Mouse (Mus musculus) splenic B cell, adult 2 months (primary cell): ENCODE data around the gene Gpsm1.

ENCODE experiments used
- DNase-seq: peaks from one replicate; pipeline ENCODE4 v3.0.0-alpha.2; 2011; ENCODE audit warnings: low read depth, low spot score
- H3K27me3 ChIP-seq: 2 replicates; pipeline ENCODE4 v1.6.1; 2012; ENCODE audit warnings: mild to moderate bottlenecking, low read length, moderate library complexity, mixed read lengths; ENCODE audit not compliant: control insufficient read depth, poor library complexity, insufficient read depth, severe bottlenecking
- H3K36me3 ChIP-seq: 2 replicates; pipeline ENCODE4 v1.6.1; 2012; ENCODE audit warnings: mild to moderate bottlenecking, low read length, moderate library complexity, mixed read lengths; ENCODE audit not compliant: control insufficient read depth, poor library complexity, insufficient read depth, severe bottlenecking

Gpsm1 gene

DNA sequence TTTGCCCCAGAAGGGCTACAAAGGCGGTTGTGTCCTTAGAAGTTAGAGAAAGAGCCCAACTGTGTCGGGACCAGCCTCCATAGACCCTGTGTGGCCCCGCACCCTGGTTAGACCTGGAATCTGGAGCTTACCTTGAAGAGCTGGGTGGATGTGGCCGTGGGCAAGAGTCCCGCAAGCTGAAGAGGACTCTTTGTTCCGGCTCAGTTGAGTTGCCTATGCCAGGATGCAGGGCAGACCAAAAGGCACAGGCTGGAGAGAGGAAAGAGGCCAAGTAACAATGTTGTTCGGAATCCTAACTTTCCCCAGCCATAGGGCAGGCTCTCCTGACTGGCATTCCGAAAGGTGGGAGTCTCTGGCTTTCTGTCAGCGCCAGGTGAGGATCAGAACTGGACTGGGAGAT, 3.8 kb downstream of the Gpsm1 start:
- no peaks in the 10 kb centered on the region for H3K27me3 ChIP-seq
- no peaks in the 10 kb centered on the region for H3K36me3 ChIP-seq
- DNase-seq: no peak

GRCm38 (mm10) chr2:26319519-26320244, 4.4 kb downstream of the Gpsm1 start:
- Histone ChIP-seq H3K36me3 (no peaks in the 10 kb centered on the region), H3K27me3 (no peaks in the 10 kb centered on the region)
- DNase-seq: no peak

- Histone ChIP-seq H3K27me3 (no peaks in the 10 kb centered on the region), H3K36me3 (no peaks in the 10 kb centered on the region)
- no peak for DNase-seq
Measured at GRCm38 (mm10) chr2:26320245-26321185, 5.2 kb downstream of the Gpsm1 start.

GRCm38 (mm10) chr2:26323589-26324325, 8.4 kb downstream of the Gpsm1 start:
- no peaks in the 10 kb centered on the region for H3K27me3 ChIP-seq
- no peaks in the 10 kb centered on the region for H3K36me3 ChIP-seq
- DNase-seq: no peak

- Histone ChIP-seq H3K27me3 (no peaks in the 10 kb centered on the region), H3K36me3 (no peaks in the 10 kb centered on the region; the same call in 1 of the 2 replicates)
- DNase-seq: peak; percentile 42
Measured at GRCm38 (mm10) chr2:26324917-26325316, 9.6 kb downstream of the Gpsm1 start.

DNA sequence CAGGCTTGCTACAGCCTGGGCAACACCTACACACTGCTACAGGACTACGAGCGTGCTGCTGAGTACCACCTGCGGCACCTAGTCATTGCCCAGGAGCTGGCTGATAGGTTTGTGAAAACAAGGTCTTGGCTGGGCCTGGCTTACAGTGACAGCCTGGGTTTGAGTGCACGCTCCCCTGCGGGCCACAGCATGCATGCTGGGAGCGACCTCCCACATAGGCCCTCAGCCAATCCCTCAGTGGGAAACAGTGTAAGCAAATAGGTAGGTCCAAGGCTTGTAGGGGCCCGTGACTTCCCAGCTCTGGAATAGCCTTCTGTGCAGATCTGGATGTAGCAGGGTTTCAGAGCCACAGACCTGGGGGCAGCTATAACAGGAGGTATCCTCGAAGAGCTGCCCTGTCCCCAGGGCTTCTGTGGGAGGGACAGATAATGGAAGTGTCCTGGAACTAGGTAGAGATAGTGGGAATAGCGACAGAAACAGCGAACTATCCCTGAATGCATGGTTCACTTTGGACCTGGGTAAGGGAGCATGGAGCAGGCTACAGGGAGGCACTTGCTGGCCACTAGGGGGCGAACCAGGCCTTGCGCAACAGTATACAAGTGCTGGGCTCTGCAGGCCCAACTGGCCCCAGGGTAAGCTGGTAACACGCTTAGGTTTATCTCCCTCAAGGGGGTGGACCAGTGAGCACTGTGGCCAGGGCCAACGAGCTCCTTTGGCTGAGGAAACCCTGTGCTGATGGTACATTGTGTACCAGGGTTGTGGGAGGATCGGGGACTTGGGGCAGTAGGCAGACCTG, 10.3 kb downstream of the Gpsm1 start:
- Histone ChIP-seq H3K36me3 (no peaks in the 10 kb centered on the region; the same call in 1 of the 2 replicates), H3K27me3 (no peaks in the 10 kb centered on the region)
- DNase-seq: peak; percentile 80

DNA sequence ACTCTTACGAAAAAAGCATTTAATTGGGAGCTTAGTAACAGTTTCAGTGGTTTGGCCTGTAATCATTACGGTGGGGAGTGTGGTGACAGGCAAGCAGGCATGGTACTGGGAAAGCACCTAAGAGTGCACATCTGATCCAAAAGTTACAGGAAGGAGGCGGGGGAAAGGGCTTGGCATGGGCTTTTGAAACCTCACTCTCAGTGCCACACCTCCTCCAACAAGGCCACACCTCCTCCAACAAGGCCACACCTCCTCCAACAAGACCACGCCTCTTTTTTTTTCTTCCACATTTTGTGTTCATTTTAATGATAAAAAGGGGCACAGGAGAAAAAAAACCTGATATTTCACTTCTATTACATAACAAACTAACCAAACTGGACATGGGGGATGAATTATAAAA, 12.5 kb downstream of the Gpsm1 start:
- Histone ChIP-seq H3K36me3 (no peaks in the 10 kb centered on the region; the same call in 1 of the 2 replicates), H3K27me3 (no peaks in the 10 kb centered on the region)
- DNase-seq: peak; percentile 41

GRCm38 (mm10) chr2:26329402-26329801, 14.1 kb downstream of the Gpsm1 start:
- DNase-seq: no peak
- H3K36me3 ChIP-seq: no peaks in the 10 kb centered on the region; the same call in 1 of the 2 replicates
- no peaks in the 10 kb centered on the region for H3K27me3 ChIP-seq

GRCm38 (mm10) chr2:26330056-26330468, 14.7 kb downstream of the Gpsm1 start:
- Histone ChIP-seq H3K36me3 (no peaks in the 10 kb centered on the region; the same call in 1 of the 2 replicates), H3K27me3 (no peaks in the 10 kb centered on the region)
- DNase-seq: no peak

- Histone ChIP-seq H3K36me3 (no peaks in the 10 kb centered on the region; the same call in 1 of the 2 replicates), H3K27me3 (no peaks in the 10 kb centered on the region)
- DNase-seq: no peak
Measured at GRCm38 (mm10) chr2:26330702-26331101, 15.4 kb downstream of the Gpsm1 start.

DNA sequence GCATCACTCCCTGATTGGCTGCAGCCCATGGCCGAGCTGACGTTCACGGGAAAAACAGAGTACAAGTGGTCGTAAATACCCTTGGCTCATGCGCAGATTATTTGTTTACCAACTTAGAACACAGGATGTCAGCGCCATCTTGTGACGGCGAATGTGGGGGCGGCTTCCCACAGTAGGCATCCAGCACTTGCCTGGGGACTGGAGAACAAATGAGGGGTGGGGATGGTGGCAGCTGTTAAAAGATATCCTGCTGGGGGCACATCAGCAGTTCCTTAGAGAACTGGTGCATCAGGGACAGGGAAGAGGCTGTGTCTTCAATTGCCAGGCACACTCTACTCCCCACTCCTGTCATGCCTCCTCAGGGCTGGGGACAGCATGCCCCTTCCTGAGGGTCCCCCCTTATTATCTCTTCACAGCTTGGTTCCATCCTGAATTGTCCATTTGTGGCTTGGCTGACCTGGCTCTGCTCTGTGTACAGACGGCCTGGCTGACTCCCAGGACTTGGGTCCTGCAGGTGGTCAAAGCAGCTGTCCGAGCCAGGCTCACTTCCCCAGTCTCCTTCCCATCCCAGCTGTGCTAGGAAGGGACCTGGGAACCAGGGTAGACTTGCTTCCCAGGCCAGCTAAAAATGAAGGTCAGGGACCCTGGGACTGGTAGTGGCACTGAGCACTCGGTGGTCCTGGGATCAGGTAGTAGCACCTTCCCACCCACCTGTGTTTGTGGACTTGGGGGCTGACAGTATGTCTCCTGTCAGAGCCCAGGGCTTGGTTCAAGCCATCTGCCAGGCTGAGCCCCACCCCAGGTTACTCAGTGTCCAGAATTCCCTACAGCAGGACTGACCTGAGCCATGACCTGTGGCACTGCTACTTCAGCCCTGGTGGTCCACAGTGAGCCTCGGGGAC, 23.2 kb downstream of the Gpsm1 start:
- no peaks in the 10 kb centered on the region for H3K36me3 ChIP-seq
- no peaks in the 10 kb centered on the region for H3K27me3 ChIP-seq
- no peak for DNase-seq

- no peak for DNase-seq
- Histone ChIP-seq H3K36me3 (no peaks in the 10 kb centered on the region), H3K27me3 (no peaks in the 10 kb centered on the region)
Measured at GRCm38 (mm10) chr2:26339204-26339551, 23.9 kb downstream of the Gpsm1 start.

GRCm38 (mm10) chr2:26341510-26341981, 26.2 kb downstream of the Gpsm1 start:
- no peaks in the 10 kb centered on the region for H3K27me3 ChIP-seq
- peaks cover 1% of the 10 kb centered on the region; the same call in 1 of the 2 replicates for H3K36me3 ChIP-seq
- DNase-seq: no peak
